Mouse (Mus musculus): ENCODE data around the gene N4bp2.

Gene N4bp2

DNA sequence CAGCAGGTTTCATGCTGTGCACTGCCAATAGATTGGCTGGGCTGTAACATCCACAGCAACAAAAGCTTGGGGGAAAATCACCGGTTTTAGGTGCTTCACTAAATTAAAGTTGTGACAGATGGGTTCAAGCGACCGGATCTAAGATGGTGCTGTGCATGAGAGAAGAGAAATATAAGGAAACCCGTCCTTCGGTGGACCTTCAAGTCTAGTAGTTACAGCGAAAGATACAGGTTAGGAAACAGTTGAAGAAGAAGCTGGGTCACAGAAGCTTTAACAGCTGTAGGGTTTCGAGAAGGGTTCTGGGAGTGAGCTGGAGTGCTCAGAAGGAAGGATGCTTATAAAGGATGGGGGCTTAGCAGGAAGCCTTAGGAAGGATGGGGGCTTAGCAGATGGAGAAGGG lies 101.2 kb downstream of the N4bp2 start:
- no peak for DNase-seq (ENCODE audit: low spot score)

DNA sequence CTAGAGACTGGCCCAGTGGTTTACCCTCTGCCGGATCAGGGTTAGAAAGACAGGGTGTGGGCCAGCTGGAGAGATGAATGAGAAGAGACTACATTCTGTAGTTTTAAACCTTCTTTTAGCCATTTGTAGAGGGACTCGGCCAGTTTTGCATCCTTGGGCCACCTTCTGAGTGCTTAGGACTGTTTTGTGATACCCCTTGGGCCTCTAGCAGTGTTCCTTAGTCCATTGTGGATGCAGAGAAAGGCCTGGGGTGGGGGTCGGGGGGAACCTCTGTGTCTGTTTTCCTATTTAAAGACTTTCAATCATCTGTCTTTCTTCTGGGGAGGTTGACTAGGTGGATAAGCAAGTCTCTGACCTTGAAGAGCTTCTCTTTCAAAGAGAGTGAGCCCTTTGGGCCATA lies 101.6 kb downstream of the N4bp2 start:
- no peak for DNase-seq (ENCODE audit: low spot score)

DNA sequence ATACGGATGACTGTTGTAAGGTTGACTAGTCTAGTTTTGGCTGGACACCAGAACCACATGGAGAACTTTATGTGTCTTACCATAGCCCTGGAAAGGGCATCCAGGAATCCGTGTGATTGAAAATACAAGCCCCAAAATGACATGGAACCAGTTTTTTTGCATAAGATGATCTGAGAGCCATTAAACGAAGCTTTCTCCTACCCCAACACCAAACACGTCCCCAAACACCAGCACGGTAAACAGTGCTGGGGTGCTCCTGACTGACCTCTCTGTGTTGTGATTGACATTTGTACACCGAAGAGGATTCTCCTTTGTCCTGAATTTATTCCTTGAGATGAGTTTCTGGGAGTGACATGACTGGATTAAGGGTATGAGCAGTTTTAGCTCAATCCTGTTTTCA lies 103.3 kb downstream of the N4bp2 start:
- DNase-seq (ENCODE audit: low spot score) = no peak

DNA sequence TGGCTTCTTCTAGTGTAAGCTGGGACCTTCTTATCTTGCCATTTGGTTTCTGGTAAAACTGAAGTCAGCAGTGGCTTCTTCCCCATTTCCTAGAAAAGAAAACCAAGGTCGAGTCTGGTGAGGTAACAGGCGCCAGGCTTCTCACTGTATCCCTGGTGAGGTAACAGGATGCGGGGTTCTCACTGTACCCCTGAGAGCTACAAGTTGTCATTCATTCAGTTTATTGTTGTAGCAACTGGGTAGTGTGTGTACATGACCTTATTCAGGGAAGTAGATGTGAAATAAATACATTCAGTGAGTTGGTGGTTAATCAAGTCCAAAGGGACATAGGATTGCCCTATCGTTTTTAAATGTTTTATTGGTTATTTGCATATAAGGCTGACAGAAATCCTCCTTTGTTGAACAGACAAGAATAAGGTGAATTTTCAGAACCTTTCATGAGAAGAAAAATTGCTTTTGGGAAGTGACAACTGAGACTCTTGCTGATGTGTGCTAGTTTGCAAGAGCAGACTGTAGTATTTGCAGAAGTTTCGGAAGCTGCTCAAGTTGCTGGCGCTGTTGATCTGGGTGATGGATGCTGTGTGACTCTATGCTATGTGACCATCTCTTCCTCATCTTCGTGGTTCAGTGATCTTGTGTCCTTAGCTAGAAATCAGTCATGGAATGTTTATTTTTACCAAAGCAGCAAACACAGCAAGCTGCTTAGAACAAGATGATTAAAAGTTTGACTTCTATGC lies 104.2 kb downstream of the N4bp2 start:
- no peak for DNase-seq (ENCODE audit: low spot score)

DNA sequence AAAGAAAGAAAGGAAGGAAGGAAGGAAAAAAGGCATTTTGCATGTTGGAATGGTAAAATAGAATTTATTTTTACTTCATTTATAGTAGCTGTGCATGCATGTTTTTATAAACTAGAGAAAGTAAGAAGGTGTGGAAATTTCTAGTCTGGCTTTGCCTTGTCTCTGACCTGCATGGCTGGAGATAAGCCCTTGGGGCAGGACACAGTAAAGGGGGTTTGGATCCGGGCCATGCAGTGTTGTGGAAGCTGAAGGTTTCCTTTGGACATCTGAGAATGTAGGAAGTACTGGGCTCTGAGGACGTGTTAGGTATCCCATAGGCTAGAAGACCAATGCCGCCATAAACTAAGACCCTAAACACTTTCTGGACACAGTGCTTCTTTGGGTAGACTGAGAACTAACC lies 105.1 kb downstream of the N4bp2 start:
- DNase-seq (ENCODE audit: low spot score) = no peak

DNA sequence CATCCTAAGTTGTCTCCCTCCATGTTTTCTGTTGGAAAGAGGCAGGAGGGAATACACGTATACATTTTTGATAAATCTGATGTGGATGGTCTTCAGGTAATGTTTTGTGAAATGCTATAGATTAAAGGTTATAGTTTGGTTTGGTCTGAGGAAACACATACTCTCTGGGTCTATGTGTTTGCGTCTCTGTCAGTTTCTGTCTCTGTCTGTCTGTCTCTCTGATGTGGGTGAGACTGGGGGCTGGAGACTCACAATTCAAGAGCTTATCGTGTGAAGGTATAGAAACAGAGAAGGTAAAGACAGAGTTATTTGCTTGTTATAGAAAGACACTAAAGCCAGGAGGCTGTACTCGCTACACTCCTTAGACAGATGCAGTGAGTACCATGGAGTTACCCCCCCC lies 106.3 kb downstream of the N4bp2 start:
- no peak for DNase-seq (ENCODE audit: low spot score)

DNA sequence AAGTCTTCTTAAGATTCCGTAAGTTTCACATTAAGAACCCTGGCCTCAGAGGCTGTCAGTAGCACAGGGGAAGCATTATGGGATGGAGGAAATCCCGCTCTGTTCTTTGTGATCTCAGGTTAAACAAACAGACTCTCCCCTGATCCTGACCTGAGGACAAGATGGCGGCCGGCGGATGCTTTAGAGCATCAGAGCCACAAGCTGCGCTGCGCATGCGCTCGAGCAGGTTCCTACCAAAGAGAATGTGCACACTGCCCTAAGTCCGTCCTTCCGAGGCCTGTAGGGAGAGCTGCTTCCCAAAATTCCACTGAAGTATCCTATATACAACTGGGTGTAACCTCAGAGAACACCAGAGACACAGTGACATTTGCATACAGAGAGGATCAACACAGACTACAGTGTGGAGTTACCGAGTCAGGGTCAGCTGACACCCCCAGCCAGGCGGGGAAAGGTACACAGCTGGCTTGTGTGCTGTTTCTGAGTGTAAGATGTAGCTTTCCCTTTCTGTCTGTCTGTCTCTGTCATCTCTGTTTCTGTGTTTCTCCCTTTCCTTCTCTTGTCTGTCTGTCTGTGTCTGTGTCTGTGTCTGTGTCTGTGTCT lies 108.1 kb downstream of the N4bp2 start:
- DNase-seq (ENCODE audit: low spot score) = no peak

DNA sequence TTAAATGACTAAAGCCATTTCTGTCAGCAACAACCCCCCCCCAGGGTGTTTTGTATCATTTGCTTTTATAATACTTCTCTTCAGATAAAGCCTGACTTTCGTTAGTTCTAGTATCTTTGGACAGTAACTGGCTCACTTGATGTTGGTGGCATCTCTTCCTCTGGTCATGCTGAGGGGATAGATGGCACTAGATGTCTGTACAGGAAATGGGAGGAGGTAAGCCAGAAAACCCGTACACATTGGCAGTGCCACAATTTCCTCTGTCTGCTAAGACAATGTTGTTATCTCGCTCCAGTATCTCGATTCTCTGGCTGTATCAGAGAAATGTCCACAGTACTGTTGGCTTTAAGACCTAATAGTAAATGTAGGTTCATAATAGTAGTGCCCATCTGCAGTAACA lies 109.9 kb downstream of the N4bp2 start:
- no peak for DNase-seq (ENCODE audit: low spot score)

DNA sequence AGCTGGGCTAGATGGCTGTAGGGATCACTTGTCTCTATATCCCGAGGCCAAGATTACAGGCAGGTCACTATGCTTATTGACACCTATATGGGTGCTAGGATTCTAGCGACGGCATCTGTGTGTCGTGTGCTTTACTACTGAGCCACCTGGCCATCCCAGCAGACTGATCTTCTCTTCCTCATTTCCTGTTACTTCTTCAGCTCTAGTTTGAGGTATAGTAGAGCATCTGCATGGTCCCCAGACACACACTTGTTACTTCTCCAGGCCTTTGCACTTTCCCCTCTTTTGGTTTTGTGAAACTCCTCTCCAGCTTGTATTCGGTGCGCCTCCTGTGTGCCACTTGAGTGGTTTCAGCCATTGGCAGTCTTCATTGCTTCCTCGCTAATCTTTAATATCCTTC lies 111.9 kb downstream of the N4bp2 start:
- DNase-seq (ENCODE audit: low spot score) = no peak

DNA sequence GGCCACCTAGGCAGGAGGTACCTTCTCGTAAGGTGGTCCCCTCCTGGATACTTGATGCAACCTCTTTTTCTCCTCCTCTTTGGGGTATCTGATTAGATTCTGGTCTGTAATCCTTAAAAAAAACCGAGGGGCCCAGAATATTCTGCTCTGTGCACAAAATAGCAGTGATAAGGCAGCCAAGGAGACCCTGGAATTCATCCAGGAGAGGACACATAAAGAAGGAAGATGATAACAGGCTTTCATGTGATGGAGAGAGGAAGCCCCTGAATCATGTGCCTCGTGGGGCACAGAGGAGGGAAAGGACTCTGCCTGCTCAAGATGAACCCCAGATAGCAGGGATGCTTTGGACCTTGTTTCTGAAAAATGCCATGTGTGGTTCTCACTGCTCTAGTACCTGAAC lies 115.0 kb downstream of the N4bp2 start:
- no peak for DNase-seq (ENCODE audit: low spot score)
